Mouse (Mus musculus): ENCODE results near the gene Fbxo22. TPM values are rescaled to one million over a fixed set of nuclear protein-coding genes. Genes with fewer than 3 reads are reported as not detected.

Fbxo22 gene
- polyA plus RNA-seq, 1 experiment from 2014 or later = 18.7 TPM

DNA sequence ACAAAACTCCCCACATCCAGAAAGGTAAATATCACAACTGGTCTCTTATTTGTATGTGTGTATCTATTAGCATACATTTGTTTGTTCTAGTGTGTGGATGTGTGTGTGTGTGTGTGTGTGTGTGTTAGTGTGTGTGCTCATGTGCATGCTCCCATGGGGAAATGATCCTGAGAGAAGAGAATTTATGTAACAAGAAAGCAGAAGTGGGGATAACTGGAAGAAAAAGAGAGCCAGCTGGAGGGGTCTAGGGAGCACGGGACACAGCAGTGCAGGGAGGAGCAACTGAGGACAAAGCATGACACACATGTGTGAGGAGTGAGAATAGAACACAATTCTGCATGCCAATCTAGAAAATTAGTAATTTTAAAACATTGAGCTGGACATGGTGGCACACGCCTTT, 48.4 kb downstream of the Fbxo22 start:
- no peaks in the 10 kb centered on the region for H3K36me3 ChIP-seq (ENCODE audit: control insufficient read depth, insufficient read depth)
- H3K9me3 ChIP-seq (replicated peaks; ENCODE audit: control insufficient read depth, low read length) = no peaks in the 10 kb centered on the region
- no peak overlapping the region for H3K9ac ChIP-seq (ENCODE audit: low read depth, low read length)
- no peak for ATAC-seq (ENCODE audit: low read depth)
- no peak overlapping the region for H3K4me2 ChIP-seq (ENCODE audit: low read depth, low read length)
- no peak overlapping the region for H3K27ac ChIP-seq (ENCODE audit: low read length)
- no peak overlapping the region for H3K4me3 ChIP-seq (ENCODE audit: low read depth, low read length)
- 56% methylated on average over 2 of the region's 2 CpGs for WGBS (ENCODE audit: insufficient replicate concordance)
- H3K4me1 ChIP-seq (ENCODE audit: control insufficient read depth, low read depth, low read length) = no peaks in the 10 kb centered on the region
- H3K27me3 ChIP-seq (ENCODE audit: control insufficient read depth, insufficient read depth, low read depth, low read length) = no peaks in the 10 kb centered on the region

DNA sequence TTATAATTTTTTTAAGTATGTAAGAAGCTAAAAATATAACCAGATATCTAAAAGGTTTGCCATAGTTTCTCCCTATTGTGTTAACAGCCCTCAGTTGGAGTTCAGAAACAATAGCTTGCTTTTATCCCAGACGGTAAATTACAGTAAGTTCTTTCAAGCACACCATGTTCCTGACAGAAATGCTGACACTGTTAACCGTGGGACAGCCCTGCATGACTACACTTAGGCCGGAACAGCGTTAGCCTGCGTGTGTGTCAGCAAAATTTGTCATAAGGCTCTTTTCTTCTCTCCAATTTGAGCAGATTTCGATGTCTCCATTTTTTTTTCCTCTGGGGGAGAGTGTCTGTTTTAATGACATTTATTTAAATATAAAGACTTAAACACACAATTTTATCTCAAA, 51.0 kb downstream of the Fbxo22 start:
- no peak overlapping the region for H3K9ac ChIP-seq (ENCODE audit: low read depth, low read length)
- no peaks in the 10 kb centered on the region for H3K27me3 ChIP-seq (ENCODE audit: control insufficient read depth, insufficient read depth, low read depth, low read length)
- H3K27ac ChIP-seq (ENCODE audit: low read length) = no peak overlapping the region
- H3K36me3 ChIP-seq (ENCODE audit: control insufficient read depth, insufficient read depth) = no peaks in the 10 kb centered on the region
- no peaks in the 10 kb centered on the region for H3K4me1 ChIP-seq (ENCODE audit: control insufficient read depth, low read depth, low read length)
- no peaks in the 10 kb centered on the region for H3K9me3 ChIP-seq (replicated peaks; ENCODE audit: control insufficient read depth, low read length)
- WGBS (ENCODE audit: insufficient replicate concordance) = 65% methylated on average over 6 of the region's 6 CpGs
- H3K4me3 ChIP-seq (ENCODE audit: low read depth, low read length) = no peak overlapping the region
- no peak overlapping the region for H3K4me2 ChIP-seq (ENCODE audit: low read depth, low read length)
- no peak for ATAC-seq (ENCODE audit: low read depth)

DNA sequence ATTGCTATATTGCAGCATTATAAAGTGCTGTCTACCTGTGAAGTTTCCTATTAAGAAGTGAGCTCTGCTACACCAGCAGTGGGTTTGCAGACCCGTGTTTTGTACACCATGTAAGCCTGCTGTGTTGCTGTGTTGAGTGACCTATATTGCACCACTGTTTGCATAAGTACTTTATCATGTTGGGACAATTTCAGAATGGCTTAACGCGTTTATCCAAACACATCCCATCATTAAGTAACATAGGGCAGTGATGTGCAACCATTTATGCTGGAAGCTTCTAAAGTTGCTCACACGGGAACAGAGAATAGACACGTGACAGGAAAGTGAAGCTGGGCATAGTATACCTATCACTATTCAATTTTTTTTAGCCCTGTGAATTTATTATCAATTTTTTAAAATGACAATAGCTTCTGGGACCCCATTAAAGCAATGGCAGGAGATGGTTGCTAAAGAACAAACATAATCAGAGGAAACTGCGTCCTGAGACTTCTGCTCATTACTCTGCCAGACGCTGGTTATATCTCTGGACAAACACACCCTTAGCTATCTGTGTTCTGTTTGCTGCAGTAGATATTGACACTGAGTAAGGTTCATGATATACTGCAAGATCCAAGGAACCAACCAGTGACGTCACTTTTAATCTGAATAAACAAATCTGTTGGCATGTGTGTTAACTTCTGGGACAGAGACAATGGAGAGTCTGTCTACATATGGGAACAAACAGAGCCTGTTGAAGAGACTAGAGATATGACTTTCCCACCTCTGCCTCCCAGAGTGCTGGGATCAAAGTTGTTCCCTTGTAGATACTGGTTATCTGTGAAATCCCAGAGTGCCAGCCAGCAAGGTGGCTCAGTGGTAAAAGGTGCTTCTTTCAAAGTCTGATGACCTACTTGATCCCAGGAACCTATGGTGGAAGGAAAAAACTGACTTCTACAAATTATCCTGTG, 55.9 kb downstream of the Fbxo22 start:
- 43% methylated on average over 8 of the region's 8 CpGs for WGBS (ENCODE audit: insufficient replicate concordance)
- H3K27ac ChIP-seq (ENCODE audit: low read length) = no peak overlapping the region

DNA sequence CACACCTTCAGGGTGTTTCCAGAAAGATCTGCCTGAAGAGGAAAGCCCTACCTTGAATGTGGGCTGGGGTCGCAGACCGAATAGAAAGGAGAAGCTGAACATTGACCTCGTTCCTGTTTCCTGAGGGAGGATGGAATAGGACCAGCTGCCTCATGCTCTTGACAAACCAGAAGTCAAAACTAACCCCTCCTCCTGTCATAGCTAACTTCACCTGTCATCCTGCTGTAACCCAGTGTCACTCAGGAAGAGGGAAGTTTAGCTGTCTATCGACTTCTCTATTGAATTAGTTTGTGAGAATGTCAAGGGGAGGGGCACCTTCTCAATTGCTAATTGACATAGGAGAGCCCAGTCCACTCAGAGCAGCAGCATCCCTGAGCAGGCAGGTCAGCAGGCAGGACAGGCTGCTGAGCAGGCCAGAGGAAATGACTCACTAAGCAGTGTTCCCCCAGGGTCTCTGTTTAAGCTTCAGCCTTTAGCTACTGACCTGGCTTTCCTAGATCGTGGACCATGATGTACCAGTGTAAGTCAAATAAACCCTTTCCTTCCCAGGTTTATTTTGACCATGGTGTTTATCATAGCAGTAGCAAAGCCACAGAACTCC, 63.3 kb downstream of the Fbxo22 start:
- no peak for ATAC-seq (ENCODE audit: low read depth)
- H3K9ac ChIP-seq (ENCODE audit: low read depth, low read length) = no peak overlapping the region
- 13% methylated on average over 5 of the region's 5 CpGs for WGBS (ENCODE audit: insufficient replicate concordance)

More for the DNA sequence above, 55.9 kb downstream of the Fbxo22 start:
- Histone ChIP-seq H3K9ac (ENCODE audit: low read depth, low read length) (no peak overlapping the region), H3K36me3 (ENCODE audit: control insufficient read depth, insufficient read depth) (no peaks in the 10 kb centered on the region), H3K9me3 (replicated peaks; ENCODE audit: control insufficient read depth, low read length) (no peaks in the 10 kb centered on the region), H3K4me2 (ENCODE audit: low read depth, low read length) (no peak overlapping the region), H3K4me1 (ENCODE audit: control insufficient read depth, low read depth, low read length) (no peaks in the 10 kb centered on the region), H3K27me3 (ENCODE audit: control insufficient read depth, insufficient read depth, low read depth, low read length) (no peaks in the 10 kb centered on the region), H3K4me3 (ENCODE audit: low read depth, low read length) (no peak overlapping the region)
- ATAC-seq (ENCODE audit: low read depth) = no peak

DNA sequence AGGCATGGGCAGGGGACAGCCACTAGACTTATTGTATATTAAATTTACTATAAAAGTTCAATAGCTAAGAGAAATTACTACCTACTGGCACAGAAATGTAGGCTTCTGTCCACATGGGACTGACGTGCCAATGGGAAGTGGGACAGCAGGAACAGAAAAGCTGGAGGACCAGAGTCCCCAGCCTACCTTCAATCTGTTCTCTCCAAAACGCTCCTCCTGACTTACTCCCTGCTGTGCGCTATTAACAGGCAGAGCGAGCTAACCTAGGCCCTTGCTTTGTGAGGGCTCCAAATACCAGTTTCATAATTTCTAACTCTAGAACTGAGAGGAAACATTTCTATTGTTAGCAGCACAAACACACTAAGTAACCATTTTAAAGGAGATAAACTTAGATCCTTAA, 65.2 kb downstream of the Fbxo22 start:
- no peak overlapping the region for H3K27ac ChIP-seq (ENCODE audit: low read length)
- 65% methylated on average over 4 of the region's 4 CpGs for WGBS (ENCODE audit: insufficient replicate concordance)

More for the DNA sequence above, 63.3 kb downstream of the Fbxo22 start:
- Histone ChIP-seq H3K4me1 (ENCODE audit: control insufficient read depth, low read depth, low read length) (no peaks in the 10 kb centered on the region), H3K27me3 (ENCODE audit: control insufficient read depth, insufficient read depth, low read depth, low read length) (no peaks in the 10 kb centered on the region), H3K27ac (ENCODE audit: low read length) (no peak overlapping the region), H3K4me2 (ENCODE audit: low read depth, low read length) (no peak overlapping the region), H3K36me3 (ENCODE audit: control insufficient read depth, insufficient read depth) (no peaks in the 10 kb centered on the region), H3K9me3 (replicated peaks; ENCODE audit: control insufficient read depth, low read length) (no peaks in the 10 kb centered on the region), H3K4me3 (ENCODE audit: low read depth, low read length) (no peak overlapping the region)

More for the DNA sequence above, 65.2 kb downstream of the Fbxo22 start:
- H3K36me3 ChIP-seq (ENCODE audit: control insufficient read depth, insufficient read depth) = no peaks in the 10 kb centered on the region
- H3K9ac ChIP-seq (ENCODE audit: low read depth, low read length) = no peak overlapping the region
- no peaks in the 10 kb centered on the region for H3K9me3 ChIP-seq (replicated peaks; ENCODE audit: control insufficient read depth, low read length)
- no peak for ATAC-seq (ENCODE audit: low read depth)
- H3K4me1 ChIP-seq (ENCODE audit: control insufficient read depth, low read depth, low read length) = no peaks in the 10 kb centered on the region
- no peaks in the 10 kb centered on the region for H3K27me3 ChIP-seq (ENCODE audit: control insufficient read depth, insufficient read depth, low read depth, low read length)
- H3K4me3 ChIP-seq (ENCODE audit: low read depth, low read length) = no peak overlapping the region
- no peak overlapping the region for H3K4me2 ChIP-seq (ENCODE audit: low read depth, low read length)

Other genes with a start within 250 kb of the Fbxo22 start
- not detected in 2 replicates for gene Chrna5, start 228.0 kb upstream of the Fbxo22 start, polyA plus RNA-seq (2015; fragmentation: Nextera tagmentation; extraction: Ambion mirVana)
- gene Chrna3, start 182.4 kb upstream of the Fbxo22 start, polyA plus RNA-seq (2015; fragmentation: Nextera tagmentation; extraction: Ambion mirVana) = 0.05 TPM in 1 of 2 replicates, not detected in the other
- 0.04 TPM in 1 of 2 replicates, not detected in the other for gene Chrnb4, start 160.1 kb upstream of the Fbxo22 start, polyA plus RNA-seq (2015; fragmentation: Nextera tagmentation; extraction: Ambion mirVana)
- 5.0 and 6.0 TPM in 2 replicates for gene Ube2q2, start 60.1 kb upstream of the Fbxo22 start, polyA plus RNA-seq (2015; fragmentation: Nextera tagmentation; extraction: Ambion mirVana)
- gene Nrg4, start 117.9 kb downstream of the Fbxo22 start, polyA plus RNA-seq (2015; fragmentation: Nextera tagmentation; extraction: Ambion mirVana) = 1.8 and 2.6 TPM in 2 replicates
- gene Tmem266, start 118.0 kb downstream of the Fbxo22 start, polyA plus RNA-seq (2015; fragmentation: Nextera tagmentation; extraction: Ambion mirVana) = 0.04 TPM in 1 of 2 replicates, not detected in the other